Mouse (Mus musculus) E14TG2a.4 (cell line): Measurements from ENCODE around the gene Nol8.

Experiments used
- CTCF ChIP-seq: conservative IDR thresholded peaks from 2 replicates; pipeline ENCODE4 v1.5.1; 2014; ENCODE audit warnings: low read length
- NANOG ChIP-seq: IDR thresholded peaks from 2 replicates; pipeline ENCODE4 v1.6.1; 2014; ENCODE audit warnings: borderline replicate concordance, low read length, mixed read lengths

- TF ChIP-seq CTCF (no peak), NANOG (no peak)
These were observed 28.7 kb downstream of the Nol8 start, which contains the start of gene Iars for GRCm38 (mm10) chr13:49681351-49682232.
